Mouse (Mus musculus) bone marrow macrophage, adult 2 months (primary cell): ENCODE data around the gene Lkaaear1.

Experiments used
- CTCF ChIP-seq: IDR thresholded peaks from 2 replicates; pipeline ENCODE4 v1.5.1; 2012; ENCODE audit warnings: low read depth, mild to moderate bottlenecking, low read length, moderate library complexity
- POLR2A ChIP-seq: IDR thresholded peaks from 2 replicates; pipeline ENCODE4 v1.6.1; 2012; ENCODE audit warnings: mild to moderate bottlenecking, low read depth, low read length, borderline replicate concordance

DNA sequence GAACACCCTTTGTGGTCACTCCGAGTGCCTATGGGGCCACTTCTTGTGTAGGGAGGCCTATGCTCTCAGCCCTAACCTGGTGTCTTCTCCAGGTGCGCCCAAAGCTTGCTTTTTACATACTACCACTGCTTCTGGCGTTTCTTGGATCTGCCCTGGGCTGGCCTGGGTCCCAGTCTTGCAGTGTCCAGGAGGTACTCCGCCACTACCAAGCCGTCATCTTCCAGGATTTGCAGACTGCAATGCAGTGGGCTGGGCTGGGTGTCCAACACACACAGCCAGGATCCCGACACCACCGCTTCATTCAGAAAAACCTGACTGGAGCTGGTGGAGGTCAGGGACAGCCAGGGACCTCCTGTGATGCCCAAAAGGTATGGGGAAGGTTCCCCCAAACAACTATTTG lies 39.7 kb downstream of the Lkaaear1 start:
- TF ChIP-seq POLR2A (no peak), CTCF (no peak)
